Mouse (Mus musculus): ENCODE measurements around the gene Swap70. TPM values are rescaled to one million over a fixed set of nuclear protein-coding genes. Genes with fewer than 3 reads are reported as not detected.
"Not testable (repeated sequence)": the region's sequence is repeated elsewhere in the genome, so short reads cannot be mapped to it uniquely, and the experiment has no call there.

Swap70 gene
- total RNA-seq, 2 experiments from 2014 or later = 8.3 to 9.0 TPM

DNA sequence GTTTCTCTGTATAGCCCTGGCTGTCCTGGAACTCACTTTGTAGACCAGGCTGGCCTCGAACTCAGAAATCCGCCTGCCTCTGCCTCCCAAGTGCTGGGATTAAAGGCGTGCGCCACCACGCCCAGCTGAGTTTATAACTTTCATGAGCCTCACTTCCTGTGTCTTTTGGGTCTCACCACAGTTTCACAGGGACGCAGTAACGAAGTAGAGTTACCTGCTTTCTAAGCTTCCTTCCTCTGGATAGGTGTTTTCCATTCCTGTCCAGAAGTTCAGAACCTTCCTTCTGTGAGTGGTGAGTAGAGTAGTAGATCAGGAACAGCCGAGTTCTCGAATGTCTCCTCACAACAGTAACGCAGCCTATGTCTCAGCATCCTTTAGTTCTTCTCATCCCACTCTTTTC lies 9.6 kb downstream of the Swap70 start:
- DNase-seq; intact Hi-C loops (cut with DNase I; ENCODE audit: low total_unique reads): not testable (repeated sequence)

DNA sequence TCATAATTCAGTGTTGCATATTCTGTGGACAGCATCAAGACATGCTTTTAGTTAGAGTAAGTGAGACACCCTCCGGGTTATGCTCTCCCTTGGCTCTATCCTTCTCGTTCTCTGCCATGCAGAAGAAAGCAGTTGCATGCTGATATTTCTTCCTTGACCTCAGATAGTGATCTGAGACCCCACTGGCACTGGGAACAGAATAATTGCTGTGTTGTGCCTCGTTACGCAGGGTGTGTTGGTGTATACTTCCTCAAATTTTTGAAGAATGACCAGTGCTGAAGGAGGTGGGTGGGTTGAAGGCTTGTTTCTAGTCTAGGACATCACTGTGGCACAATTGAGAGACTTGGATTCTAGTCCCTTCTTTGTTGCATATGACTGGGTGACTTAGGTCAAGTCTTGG lies 14.6 kb downstream of the Swap70 start:
- DNase-seq = no peak
- intact Hi-C loops (cut with DNase I; ENCODE audit: low total_unique reads) = no loop called here

DNA sequence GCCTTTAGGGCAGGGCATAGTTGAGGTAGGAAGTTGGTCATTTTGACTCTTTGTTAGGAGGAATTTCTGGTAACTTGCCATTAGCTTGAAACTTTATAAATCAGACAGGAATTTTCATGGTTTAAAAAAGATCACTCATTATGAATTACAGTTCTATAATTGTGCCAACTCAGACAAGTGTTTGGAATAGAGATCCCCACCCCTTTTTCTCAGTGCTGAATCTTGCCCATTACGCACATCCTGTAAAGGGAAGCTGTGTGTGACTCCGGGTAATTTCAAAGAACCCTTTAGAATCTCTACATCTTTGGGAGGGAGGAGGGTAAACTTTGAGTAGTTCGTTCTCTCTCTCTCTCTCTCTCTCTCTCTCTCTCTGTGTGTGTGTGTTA lies 15.9 kb downstream of the Swap70 start:
- no peak for DNase-seq
- intact Hi-C loops (cut with DNase I; ENCODE audit: low total_unique reads) = no loop called here

DNA sequence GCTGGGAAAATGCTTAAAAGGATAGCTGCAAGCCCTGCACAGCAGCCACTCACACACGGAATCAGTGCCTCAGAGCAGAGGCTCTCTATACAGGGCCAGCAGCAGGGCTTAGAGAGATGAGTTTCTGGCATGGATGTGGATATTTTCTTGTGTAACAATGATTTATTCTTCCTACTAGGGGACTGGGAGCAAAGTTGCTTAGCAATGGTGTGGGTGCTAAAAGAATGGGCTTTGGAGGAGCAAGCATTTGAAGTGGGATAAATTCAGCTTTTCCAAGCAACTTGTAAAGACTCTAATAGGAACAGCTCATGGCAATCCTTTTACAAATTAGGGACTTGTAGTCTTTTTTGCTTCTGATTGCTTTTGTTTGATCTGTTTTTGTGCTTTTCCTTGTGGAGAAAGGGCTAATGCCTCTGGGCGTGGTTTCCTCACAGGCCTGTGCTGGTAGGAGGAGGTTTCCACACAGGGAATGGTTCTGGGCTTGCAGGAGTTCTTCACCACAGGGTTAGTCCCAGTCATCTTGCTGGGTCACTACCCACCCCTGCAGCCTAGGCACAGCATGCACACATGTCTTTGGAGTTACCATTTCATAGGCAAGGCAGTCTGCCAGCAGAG lies 16.4 kb downstream of the Swap70 start:
- no peak for DNase-seq
- intact Hi-C loops (cut with DNase I; ENCODE audit: low total_unique reads) = no loop called here

DNA sequence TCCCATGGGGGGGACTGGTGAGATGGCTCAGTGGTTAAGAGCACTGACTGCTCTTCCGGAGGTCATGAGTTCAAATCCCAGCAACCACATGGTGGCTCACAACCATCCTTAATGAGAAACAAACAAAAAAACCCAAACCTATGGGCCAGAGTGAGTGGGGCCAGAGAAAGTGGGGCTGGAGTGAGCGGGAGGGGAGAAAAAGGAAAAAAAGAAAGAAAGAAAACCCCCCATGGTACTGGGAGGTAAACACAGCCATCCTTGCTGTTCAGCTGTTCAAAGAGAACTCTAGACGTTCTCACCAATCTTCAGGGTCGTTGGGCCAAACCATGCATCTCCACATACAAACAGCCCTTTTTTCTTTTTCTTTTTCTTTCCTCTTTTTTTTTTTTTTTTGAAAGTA lies 18.1 kb downstream of the Swap70 start:
- no peak for DNase-seq
- intact Hi-C loops (cut with DNase I; ENCODE audit: low total_unique reads) = no loop called here

DNA sequence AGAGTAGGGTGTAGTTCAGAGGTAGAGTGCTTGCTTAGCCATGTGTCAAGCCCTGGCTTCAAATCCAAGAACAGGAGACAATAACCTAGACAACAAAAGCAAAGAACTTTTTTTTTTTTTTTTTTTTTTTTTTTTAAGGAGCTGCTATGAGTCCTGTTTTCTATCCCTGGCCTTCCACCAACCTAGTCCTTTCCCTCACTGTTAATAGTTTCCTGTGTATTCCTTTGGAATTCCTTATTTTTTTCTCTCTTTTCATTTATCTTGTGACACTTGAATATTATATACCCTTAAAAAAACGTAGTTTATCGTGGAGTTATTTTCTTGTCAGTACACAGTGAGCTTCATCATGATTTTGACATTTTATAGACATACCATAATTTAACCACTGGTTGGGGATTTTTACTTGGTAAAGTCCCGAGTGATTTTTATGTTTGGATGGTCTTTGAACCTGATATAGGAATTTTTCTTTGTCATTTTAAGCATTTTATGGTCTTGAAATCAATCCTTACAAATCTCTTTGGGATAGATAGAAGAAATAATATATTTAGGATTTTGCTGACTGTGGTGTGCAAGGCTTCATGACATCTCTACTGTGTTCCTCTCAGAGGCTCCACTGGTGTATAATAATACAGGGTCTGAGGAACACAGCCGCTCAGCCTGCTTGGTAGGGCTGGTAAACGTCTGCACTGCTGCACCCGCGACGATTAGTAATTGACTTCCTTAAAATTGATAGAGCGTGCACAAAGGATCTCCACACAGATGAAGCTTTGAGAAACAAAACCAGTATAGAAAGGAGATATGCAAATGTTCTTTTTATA lies 20.2 kb downstream of the Swap70 start:
- no peak for DNase-seq
- intact Hi-C loops (cut with DNase I; ENCODE audit: low total_unique reads) = no loop called here

DNA sequence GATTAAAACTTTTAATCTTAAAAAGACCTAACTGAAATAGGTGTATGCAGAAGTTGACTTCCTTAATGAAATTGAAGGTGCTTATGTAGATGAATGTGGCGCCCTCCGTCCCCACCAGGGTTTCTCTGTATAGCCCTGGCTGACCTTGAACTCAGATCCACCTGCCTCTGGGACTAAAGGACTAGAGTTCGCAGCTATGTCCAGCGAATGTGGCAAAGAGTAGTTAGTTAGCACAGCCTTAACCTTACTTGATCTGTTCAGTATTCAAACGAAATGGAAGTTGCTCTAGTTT lies 20.7 kb downstream of the Swap70 start:
- no peak for DNase-seq
- intact Hi-C loops (cut with DNase I; ENCODE audit: low total_unique reads) = no loop called here

DNA sequence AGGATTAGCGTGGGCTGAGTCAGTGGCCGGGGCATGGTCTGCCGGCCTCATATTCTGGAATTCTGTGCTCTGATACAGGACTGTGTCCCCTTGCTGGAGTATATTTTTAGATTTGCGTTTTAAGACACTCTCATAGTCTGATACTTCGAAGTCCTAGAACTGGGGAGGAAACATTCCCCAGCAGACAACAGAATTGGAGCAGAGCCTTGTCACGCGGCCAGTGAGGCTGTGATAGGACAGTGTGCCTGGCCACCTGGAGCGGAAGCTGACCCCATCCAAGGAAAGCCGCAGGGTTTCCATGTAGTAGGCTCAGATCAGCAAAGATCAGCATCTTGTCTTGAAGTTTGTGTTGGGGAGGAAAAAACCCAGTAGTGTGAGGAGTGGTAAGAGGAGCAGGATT lies 23.6 kb downstream of the Swap70 start:
- intact Hi-C loops (cut with DNase I; ENCODE audit: low total_unique reads) = no loop called here

DNA sequence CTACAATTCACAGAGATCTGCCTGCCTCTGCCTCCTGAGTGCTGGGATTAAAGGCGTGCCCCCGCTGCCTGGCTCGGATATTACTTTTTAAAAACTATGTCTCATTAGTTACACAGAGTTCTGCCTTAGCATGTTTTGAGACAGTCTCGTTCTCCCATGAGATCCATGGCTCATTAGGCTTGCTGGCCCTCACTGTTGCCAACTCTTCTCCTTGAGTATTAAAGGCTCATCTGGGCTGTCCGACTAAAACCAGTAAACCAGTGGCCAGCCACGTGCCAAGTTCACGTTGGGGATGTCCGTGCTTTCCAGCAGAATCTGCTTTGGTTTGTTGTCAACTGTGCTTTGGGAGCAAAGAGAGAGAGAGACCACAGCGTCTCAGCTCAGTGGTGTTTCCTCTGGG lies 25.0 kb downstream of the Swap70 start:
- intact Hi-C loops (cut with DNase I; ENCODE audit: low total_unique reads) = no loop called here
- peak; percentile 26 for DNase-seq

More for the DNA sequence above, 23.6 kb downstream of the Swap70 start:
- DNase-seq = peak; percentile 74

DNA sequence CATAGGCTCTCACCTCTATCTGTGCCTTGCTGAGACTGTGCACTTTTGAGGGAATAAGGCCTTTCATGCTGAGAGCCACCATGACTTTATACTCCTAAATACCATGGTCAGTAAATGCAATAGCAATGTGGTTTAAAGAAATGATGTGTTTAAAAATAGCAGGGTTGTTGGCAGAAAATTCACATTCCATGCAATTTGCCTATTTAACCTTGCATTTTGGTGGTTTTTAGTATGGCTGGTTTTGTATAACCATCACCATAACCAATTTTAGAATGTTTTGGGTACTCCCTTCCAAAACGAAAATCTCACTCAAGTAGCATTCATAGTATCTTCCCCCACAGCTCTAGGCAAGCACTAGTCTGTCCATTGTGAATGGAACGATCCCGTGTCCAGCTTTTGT lies 26.3 kb downstream of the Swap70 start:
- DNase-seq = no peak
- intact Hi-C loops (cut with DNase I; ENCODE audit: low total_unique reads) = no loop called here

DNA sequence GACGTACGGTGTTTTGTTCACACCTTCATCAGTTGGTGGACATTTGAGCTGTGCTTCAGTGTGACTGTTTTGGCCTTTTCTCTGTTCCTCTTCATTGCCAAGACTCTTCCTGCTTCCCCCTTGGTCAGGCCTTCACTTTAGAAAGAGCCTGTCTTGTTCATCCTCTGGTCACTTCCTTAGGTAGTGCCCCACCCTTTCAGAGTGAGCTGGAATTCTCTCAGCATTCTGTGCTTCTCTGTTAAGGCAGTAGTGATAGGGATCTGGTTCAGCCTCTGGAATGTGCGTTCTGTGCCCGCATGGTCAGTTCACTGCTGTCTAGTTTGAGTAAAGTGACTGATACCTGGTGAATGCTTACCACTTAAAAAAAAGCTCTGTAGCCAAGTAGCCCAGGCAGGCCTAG lies 27.2 kb downstream of the Swap70 start:
- intact Hi-C loops (cut with DNase I; ENCODE audit: low total_unique reads) = no loop called here

DNA sequence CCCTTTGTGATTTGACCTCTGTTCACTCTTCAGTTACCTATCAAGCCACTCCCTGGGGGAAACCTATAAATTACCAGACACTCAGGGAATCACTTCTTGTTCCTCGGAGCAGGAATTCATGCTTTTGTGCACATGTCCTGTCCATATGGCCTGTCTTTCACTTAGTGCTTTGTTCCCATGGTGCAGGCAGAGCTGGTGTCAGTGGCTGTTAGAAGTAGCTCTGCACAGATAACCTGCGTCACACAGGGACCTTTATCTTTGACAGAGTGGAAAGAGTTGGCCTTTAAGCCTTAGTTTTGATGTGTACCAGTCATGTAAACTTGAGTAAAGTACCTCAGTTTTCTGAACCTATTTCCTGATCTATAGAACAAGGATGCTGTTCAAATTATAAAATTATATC lies 32.4 kb downstream of the Swap70 start:
- no peak for DNase-seq
- intact Hi-C loops (cut with DNase I; ENCODE audit: low total_unique reads) = no loop called here

More for the DNA sequence above, 27.2 kb downstream of the Swap70 start:
- no peak for DNase-seq

DNA sequence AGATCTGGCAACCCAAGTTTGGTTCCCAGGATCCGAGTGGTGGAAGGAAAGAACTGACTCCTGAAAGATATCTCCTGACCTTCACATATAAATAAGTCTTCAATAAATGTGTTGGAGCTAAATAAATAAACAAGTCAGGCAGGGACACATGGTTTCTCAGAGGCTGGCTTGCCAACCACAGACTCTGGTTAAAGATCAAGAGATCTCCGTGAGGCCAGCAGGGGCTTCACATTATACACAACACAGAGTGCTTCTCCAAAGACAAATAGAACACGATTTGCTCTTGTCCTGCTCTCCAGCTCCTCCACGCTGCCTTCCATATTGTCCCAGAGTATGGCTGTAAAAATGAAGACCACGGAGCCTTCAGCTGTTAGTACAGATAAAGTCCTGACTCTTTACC lies 32.9 kb downstream of the Swap70 start:
- intact Hi-C loops (cut with DNase I; ENCODE audit: low total_unique reads) = no loop called here
- DNase-seq = no peak

DNA sequence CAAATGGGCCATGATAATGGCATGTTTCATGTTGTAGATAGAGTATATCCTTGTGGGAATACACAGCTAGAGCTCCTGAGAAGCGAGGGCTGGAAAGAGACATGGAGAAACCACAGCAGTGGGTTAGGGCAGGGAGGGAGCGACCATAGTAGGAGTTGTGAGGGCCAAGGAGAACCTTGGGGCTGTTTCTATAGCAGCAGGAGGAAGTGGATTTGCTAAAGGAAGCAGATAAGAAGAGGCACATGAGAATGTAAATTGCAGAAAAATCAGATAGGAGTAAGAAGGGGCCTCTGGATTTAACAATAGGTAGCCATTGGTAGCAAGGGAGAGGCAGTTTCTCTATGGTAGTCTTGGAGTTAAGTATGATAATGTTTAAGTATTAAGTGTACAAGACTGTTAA lies 35.5 kb downstream of the Swap70 start:
- intact Hi-C loops (cut with DNase I; ENCODE audit: low total_unique reads) = no loop called here
- no peak for DNase-seq

DNA sequence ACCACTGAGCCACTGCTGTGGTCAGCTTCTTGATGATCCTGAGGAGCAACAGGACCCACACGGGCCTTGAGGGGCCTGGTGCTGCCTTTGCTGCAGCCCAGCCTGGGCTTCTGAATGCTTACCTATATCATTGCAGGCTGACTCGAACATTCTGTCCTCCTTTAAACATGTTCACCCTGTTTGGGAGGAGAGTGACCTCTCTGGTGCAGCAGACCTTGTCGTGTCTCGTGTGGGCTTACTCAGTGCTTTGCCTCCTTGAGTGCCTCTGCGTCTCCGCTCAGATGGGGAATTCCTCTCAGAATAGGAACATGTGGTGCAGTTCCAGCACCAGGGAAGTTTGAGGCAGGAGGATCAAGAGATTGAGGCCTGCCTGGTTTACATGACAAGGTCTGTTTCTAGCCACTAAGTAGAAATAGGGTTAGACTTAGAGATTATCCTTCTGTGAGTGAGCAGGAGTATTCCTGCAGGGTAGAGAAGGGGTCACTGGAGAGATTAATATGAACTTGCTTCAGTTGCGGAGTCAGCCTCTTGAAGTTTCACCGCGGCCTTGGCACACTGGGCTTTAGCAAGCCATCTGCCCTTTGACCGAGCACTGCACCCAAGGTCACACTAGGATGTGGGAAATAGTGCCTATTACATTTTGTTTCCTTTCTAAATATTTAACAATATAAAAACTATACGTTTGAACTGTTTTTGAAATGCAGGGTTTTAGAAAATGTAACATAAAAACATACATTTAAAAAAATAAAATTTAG lies 36.9 kb downstream of the Swap70 start:
- no peak for DNase-seq
- intact Hi-C loops (cut with DNase I; ENCODE audit: low total_unique reads) = no loop called here

DNA sequence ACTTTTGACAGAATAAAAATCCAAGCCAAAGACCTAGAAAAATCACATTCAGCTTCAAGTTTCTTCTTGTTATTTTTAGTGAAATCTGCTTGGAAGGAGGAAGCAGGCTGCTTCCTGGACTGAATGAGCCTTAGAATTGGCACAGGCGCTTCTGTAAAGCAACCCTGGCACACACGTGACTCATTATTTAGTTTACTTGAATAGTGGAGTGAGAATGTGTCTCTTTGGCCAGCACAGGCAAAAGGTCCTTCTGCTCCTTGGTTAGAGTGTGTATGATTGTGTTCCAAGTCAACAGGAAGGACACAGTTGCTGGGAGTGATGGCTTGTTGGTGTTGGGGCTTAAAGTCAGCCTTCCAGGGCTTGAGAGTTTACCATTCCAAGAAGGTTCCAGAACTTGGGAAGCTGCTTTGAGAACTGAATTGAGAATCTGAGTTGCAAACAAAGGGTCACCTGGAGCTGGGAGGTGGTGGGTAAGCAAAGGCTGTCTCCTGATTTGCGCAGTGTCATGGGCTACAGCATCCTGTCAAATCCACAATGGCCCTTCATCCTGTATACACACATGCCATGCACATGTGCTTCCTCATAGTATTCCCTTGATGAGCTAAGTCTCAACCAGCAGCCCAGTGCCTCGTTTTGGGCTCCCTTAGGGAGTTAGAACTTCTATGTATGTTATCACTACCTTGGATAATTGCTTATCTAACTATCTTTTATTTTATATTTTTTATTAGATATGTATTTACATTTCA lies 38.6 kb downstream of the Swap70 start:
- DNase-seq = no peak
- intact Hi-C loops (cut with DNase I; ENCODE audit: low total_unique reads) = no loop called here

DNA sequence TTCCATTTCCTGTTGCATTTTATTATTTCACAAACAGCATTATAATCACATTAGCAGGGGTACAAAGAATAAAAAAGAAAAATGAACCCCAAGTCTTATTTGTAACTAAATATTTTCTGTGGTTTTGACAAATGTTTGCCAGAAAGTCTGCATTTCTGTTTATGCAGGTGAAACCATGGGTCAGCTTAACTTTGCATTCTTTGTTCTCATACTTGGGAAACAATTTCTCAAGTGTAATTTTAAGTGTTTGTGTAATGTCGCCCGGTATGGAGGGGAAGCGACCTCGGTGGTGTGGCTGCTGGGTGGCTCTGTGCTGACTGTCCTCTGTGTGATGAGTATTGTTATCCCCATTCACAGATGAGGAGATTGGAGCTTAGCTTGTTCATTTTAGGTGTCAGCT lies 40.3 kb downstream of the Swap70 start:
- DNase-seq = no peak
- intact Hi-C loops (cut with DNase I; ENCODE audit: low total_unique reads) = no loop called here

DNA sequence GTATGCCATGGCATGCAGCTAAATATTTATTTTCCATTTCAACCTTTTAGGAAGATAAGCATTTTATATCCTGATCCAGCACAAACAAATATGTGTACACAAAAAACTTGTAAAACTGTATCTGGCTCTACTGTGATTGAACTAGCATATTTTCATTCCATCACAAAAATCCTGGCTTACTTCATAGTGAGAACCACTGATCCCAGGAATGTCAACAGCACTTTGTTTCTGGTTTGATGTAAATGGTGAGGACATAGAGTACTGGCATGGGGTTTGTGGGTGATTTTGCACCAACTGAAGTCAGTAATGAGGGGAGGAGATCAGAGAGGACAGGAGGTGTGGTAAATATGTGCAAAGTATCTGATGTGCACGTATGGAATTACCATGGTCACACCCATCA lies 41.1 kb downstream of the Swap70 start:
- intact Hi-C loops (cut with DNase I; ENCODE audit: low total_unique reads) = no loop called here
- no peak for DNase-seq

DNA sequence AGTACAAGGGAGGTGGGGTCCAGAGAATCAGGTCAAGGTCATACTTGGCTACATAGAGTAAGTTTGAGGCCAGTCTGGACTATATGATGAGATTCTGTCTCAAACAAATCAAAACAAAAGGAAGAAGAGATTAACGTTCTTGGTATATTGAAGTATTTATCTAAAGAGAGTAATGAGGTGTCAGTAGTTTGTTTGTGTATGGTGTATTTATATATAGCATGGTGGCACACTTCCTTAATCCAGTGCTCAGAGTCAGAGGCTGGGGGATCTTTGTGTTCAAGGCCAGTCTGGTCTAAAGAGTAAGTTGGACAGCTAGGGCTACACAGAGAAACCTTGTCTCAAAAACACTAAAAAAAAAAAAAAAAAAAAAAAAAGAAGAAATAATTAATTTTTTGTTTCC lies 42.0 kb downstream of the Swap70 start:
- no peak for DNase-seq
- intact Hi-C loops (cut with DNase I; ENCODE audit: low total_unique reads) = no loop called here

DNA sequence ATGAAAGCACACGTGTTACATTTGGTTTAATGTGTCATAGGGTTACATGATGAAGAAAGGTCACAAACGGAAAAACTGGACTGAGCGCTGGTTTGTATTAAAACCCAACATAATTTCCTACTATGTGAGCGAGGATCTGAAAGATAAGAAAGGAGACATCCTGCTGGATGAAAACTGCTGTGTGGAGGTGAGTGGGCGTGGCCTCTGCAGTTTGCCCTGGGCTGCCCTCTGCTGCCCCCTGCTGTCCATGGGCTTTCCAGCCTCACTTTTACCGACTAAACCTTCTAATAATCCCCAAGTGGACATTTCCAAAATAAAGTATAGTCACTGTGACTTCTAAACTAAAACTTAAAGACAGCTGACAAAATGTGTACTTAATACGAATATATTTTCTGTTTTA lies 44.3 kb downstream of the Swap70 start:
- DNase-seq = peak; percentile 90
- intact Hi-C loops (cut with DNase I; ENCODE audit: low total_unique reads) = no loop called here

Measured in gastrocnemius, postnatal 14 days (tissue).